Mouse (Mus musculus) fibroblast of lung, adult 2 months (primary cell): Measurements from ENCODE around the gene Urgcp.

Experiments
- DNase-seq: peaks from one replicate; pipeline ENCODE4 v3.0.0-alpha.2; 2011; ENCODE audit warnings: low read depth

Gene Urgcp

DNA sequence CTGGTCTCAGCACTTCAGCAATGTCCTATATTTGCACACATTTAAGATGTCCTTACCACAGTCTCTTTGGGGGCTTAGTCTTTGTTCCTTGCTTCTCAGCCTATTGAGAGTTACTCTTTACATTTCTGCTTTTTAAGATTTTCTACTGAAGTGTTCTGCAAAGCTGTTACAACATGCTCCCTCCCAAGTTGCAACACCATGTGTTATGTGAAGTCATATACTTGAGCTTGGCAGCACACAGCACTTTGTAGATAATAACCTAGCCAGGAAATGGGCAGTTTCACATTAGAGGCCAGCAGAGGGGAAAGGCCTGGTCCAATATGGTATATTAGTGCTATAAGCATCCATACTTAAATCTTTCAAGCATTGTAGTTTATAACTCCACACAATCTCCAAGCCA, 23.6 kb upstream of the Urgcp start:
- DNase-seq: no peak

GRCm38 (mm10) chr11:5782199-5782944, 20.2 kb upstream of the Urgcp start:
- DNase-seq: no peak

GRCm38 (mm10) chr11:5780035-5780499, 17.9 kb upstream of the Urgcp start:
- DNase-seq: no peak

DNA sequence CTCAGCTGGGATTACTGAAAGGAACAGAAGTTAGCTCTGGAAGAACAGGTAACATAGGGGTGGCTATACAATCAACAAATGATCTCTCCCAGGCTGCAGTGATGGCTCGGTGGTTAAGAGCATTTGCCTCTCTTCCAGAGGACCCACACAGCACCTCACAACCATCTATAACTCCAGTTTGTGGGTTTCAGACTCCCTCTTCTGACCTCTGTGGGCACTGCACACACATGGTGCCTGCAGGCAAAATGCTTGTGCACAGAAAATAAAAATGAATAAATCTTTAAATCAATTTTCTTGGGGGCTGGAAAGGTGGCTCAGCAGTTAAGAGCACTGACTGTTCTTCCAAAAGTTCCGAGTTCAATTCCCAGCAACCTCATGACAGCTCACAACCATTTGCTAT, 16.3 kb upstream of the Urgcp start:
- no peak for DNase-seq

- DNase-seq: no peak
Observed at GRCm38 (mm10) chr11:5766019-5766418, 3.8 kb upstream of the Urgcp start.

- DNase-seq: no peak
Observed at GRCm38 (mm10) chr11:5762633-5762982, 432 bp upstream of the Urgcp start.

DNA sequence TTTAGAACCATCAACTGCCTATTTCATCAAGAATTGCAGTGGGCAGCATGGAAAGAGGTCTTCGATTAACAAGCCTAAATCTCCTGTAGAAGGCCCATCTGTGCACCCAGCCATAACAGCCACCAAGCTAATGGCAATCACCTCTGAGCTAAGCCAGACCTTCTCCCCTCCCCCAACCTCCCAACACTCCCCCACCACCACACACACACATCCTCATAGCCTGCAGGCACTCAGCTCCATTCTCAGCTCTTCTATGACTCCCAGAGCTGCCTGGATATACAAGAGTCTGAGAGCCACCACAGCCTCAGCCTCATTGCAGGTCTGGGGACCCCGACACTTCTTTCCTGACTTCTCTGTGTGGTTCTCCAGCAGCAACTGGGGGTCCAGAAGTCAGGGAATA, 8.4 kb downstream of the Urgcp start:
- DNase-seq: no peak

GRCm38 (mm10) chr11:5744951-5745350, 17.2 kb downstream of the Urgcp start:
- no peak for DNase-seq

DNA sequence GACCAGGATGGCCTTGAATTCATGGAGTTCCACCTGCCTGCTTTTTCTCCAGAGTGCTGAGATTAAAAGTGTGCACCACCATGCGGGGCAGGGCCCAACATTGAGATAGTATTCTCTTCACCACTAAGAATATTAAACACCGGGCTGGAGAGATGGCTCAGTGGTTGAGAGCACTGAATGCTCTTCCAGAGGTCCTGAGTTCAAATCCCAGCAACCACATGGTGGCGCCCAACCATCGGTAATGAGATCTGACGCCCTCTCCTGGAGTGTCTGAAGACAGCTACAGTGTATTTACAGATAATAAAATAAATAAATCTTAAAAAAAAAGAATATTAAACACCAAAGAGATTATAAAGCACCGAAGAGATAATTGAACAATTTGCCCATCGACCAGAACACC, 20.1 kb downstream of the Urgcp start:
- DNase-seq: no peak

GRCm38 (mm10) chr11:5740965-5741627, 21.1 kb downstream of the Urgcp start:
- no peak for DNase-seq

DNA sequence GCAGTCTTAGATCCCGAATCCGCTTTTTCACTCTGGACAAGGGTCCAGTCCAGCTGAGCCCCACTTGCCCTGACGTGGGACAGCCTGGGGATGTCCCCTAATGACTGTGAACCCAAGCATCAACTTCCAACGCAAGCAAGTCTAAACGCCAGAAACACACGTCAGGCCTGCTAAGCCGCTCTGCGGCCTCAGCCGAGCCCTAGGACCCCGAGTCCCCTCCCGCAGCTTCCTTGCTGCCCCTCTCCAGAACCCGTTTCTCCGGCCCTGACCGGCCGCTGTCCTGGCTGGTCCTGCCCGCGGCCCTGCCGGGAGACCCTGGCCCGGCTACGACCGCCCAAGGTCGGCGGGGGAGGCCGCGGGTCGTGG, 21.6 kb downstream of the Urgcp start:
- no peak for DNase-seq

GRCm38 (mm10) chr11:5739846-5740245, 22.3 kb downstream of the Urgcp start:
- no peak for DNase-seq

GRCm38 (mm10) chr11:5738888-5739632, 23.1 kb downstream of the Urgcp start:
- no peak for DNase-seq

- no peak for DNase-seq
Observed at GRCm38 (mm10) chr11:5737137-5737536, 25.0 kb downstream of the Urgcp start.

DNA sequence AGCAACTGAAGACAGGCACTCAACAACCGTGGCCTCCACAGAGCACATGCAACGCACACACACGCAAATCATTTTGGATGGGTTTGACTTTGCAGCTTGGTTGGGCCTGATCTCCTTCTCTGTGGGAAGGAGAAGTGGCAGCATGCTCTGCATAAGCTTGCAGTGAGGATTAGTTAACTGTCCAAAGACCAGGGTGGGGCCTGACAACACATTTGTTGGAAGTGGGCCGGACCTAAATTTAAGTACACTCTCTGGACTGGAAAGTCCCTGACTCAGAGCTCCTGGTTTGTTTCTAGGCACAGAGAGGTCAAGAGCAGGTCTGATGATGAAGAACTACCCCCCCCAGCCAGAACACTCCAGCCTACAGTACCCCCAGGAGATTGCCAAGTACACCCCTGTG, 27.9 kb downstream of the Urgcp start:
- DNase-seq: no peak

GRCm38 (mm10) chr11:5732401-5732800, 29.8 kb downstream of the Urgcp start:
- DNase-seq: no peak

- no peak for DNase-seq
Observed at GRCm38 (mm10) chr11:5729582-5729981, 32.6 kb downstream of the Urgcp start.

DNA sequence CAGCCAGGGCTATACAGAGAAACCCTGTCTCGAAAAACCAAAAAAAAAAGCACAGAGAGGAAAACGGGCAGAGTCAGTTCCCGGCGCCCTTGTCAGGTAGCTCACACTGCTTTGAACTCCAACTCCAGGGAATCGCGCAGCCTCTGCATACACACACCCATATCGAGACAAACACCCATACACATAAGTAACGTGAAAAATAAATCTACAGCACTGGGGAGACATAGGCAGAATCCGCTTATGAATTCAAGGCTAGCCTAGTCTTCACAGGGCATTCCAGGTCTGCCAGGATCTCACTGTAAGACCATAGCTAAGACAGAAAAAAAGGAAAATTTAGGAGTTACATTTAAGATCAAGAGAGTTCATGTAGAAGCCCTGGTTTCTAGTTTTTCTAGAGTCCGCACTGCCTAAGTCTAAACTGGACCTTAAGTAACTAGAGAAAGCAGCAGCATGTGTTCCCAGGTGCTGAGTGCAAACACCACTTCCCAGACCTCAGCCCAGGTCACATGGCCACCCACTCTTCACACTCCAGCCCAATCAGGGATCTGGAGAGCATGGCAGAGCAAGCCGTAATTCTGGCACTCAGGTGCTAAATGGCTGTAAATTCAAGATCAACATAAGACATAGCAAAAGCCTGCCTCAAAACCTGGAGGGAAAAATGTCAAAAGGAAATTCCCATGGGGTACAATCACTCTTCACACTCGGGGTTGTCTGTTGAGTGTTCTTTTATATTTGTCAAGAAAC, 43.4 kb downstream of the Urgcp start:
- DNase-seq: no peak

- no peak for DNase-seq
Observed at GRCm38 (mm10) chr11:5716938-5717705, 45.1 kb downstream of the Urgcp start.

GRCm38 (mm10) chr11:5716246-5716645, 45.9 kb downstream of the Urgcp start:
- no peak for DNase-seq

DNA sequence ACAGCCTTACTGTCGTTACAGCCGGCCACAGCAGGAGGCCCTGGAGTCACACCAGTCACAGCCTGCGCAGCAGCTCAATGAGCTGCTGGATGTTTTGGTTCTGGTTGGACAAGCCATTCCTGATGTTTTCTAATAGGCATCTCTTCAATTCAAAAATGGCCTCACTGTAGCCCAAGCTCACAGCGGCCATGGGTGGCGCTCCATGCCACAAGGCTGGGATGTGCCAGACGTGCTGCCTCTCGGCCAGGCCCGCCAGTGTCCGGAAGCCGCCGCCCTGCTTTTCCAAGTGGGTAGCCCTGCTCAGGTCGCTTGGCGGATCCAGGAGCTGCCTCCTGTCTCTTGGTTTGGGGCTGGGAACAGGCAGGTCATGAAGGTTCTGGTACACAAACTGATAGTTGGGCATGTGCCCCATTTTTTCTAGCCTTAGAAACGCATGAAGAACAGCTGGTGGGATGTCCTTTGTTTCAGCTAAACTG, 46.5 kb downstream of the Urgcp start, which contains the start of gene Mrps24:
Gene Mrps24, minus strand, starts transcription at position 51 of the 476 bp plus-strand sequence.
- DNase-seq: no peak
